Mouse (Mus musculus) lung, postnatal 0 days (tissue): ENCODE results near the gene Mars. TPM values are rescaled to one million over a fixed set of nuclear protein-coding genes. Genes with fewer than 3 reads are reported as not detected.
A peak's percentile ranks its signal among the peaks of the same experiment; 100 is the strongest.

Source experiments
- ATAC-seq: fragments of 200-750 bp; cut with Nextera tagmentation; 2 replicates; pipeline ENCODE4 v1.8.0; 2017; ENCODE audit warnings: moderate library complexity
- DNase-seq: peaks from one replicate; pipeline ENCODE4 v3.0.0-alpha.2; 2016; ENCODE audit warnings: low spot score
- H3K27ac ChIP-seq: fragments of 300-500 bp; sonication (generic); 2 replicates; pipeline ENCODE4 v1.5.1; 2014; ENCODE audit warnings: antibody characterized with exemption, mild to moderate bottlenecking, low read length, mixed read lengths
- H3K27me3 ChIP-seq: fragments of 300-500 bp; sonication (generic); replicated peaks from 2 replicates; pipeline ENCODE4 v1.6.1; 2014; ENCODE audit warnings: low read length, mixed read lengths; ENCODE audit not compliant: insufficient read depth
- H3K36me3 ChIP-seq: fragments of 300-500 bp; sonication (generic); 2 replicates; pipeline ENCODE4 v1.6.1; 2014; ENCODE audit warnings: low read length, mixed read lengths; ENCODE audit not compliant: insufficient read depth
- H3K4me1 ChIP-seq: fragments of 300-500 bp; sonication (generic); 2 replicates; pipeline ENCODE4 v1.6.1; 2014; ENCODE audit warnings: antibody characterized with exemption, low read depth, low read length, mixed read lengths; ENCODE audit not compliant: insufficient read depth
- H3K4me2 ChIP-seq: fragments of 300-500 bp; sonication (generic); replicated peaks from 2 replicates; pipeline ENCODE4 v1.6.1; 2014; ENCODE audit warnings: low read depth, mild to moderate bottlenecking, low read length, moderate library complexity, mixed read lengths
- H3K4me3 ChIP-seq: fragments of 300-500 bp; sonication (generic); 2 replicates; pipeline ENCODE4 v1.5.1; 2014; ENCODE audit warnings: low read depth, low read length
- H3K9ac ChIP-seq: fragments of 300-500 bp; sonication (generic); replicated peaks from 2 replicates; pipeline ENCODE4 v1.6.1; 2014; ENCODE audit warnings: low read depth, mild to moderate bottlenecking
- H3K9me3 ChIP-seq: fragments of 300-500 bp; sonication (generic); 2 replicates; pipeline ENCODE4 v1.6.1; 2016; ENCODE audit warnings: low read length, mixed read lengths
- CTCF ChIP-seq: IDR thresholded peaks from 2 replicates; pipeline ENCODE4 v1.5.1; 2016; ENCODE audit warnings: antibody characterized with exemption, mild to moderate bottlenecking
- EP300 ChIP-seq: IDR thresholded peaks from 2 replicates; pipeline ENCODE4 v1.6.1; 2016; ENCODE audit warnings: antibody characterized with exemption, mild to moderate bottlenecking, control low read depth
- WGBS: fragments of 180-500 bp; shearing (Covaris S2); extraction: QIAGEN DNeasy Blood & Tissue Kit; methylation state at CpG from one replicate; pipeline ENCODE4 v1.1.7; 2014; 5-methylcytosine and 5-hydroxymethylcytosine counted together
- polyA plus RNA-seq: library from polyadenylated mRNA; unstranded; fragments of >200 nt; fragmentation: Nextera tagmentation; extraction: Ambion mirVana; gene quantifications from 2 replicates; pipeline ENCODE4 v1.2.1, GENCODE M21; 2015

Gene Mars
- polyA plus RNA-seq, 1 experiment from 2014 or later = 63.1 TPM

- WGBS = under 1% methylated on average over 66 of the region's 70 CpGs
- no peaks in the 10 kb centered on the region for H3K36me3 ChIP-seq
- ATAC-seq = peak; percentile 99
Observed at GRCm38 (mm10) chr10:127266112-127267091, 45.2 kb downstream of the Mars start, which contains the start of gene Dctn2. Gene Dctn2 (plus strand): TSS chr10:127266368.

GRCm38 (mm10) chr10:127265727-127266111, 45.9 kb downstream of the Mars start:
- no peak overlapping the region for H3K4me3 ChIP-seq
- 23% methylated on average over 4 of the region's 4 CpGs for WGBS
- peak; percentile 40 for ATAC-seq

More at GRCm38 (mm10) chr10:127266112-127267091, 45.2 kb downstream of the Mars start, which contains the start of gene Dctn2:
- Histone ChIP-seq H3K27ac (peak within 1 kb of the TSS; percentile 94), H3K4me3 (peak within 1 kb of the TSS; percentile 95), H3K4me2 (peak within 1 kb of the TSS; percentile 60), H3K27me3 (peaks cover 7% of the 10 kb centered on the region; the same call in 1 of the 2 replicates), H3K9ac (peak within 1 kb of the TSS; percentile 100), H3K4me1 (peaks cover 4% of the 10 kb centered on the region; the same call in 1 of the 2 replicates), H3K9me3 (no peaks in the 10 kb centered on the region)
- peak; percentile 19; the same call in 1 of the 2 replicates for TF ChIP-seq EP300
- 0 out of 2 replicates have a peak, but pooled peaks have one; percentile 23 for TF ChIP-seq CTCF
- DNase-seq = peak; percentile 100

GRCm38 (mm10) chr10:127264971-127265370, 46.6 kb downstream of the Mars start:
- 66% methylated on average over 4 of the region's 4 CpGs for WGBS
- Histone ChIP-seq H3K9me3 (no peaks in the 10 kb centered on the region), H3K36me3 (no peaks in the 10 kb centered on the region), H3K27me3 (peaks cover 7% of the 10 kb centered on the region; the same call in 1 of the 2 replicates), H3K4me3 (no peak overlapping the region), H3K27ac (no peak overlapping the region), H3K4me2 (no peak overlapping the region), H3K4me1 (peaks cover 4% of the 10 kb centered on the region; the same call in 1 of the 2 replicates), H3K9ac (no peak overlapping the region)
- ATAC-seq = no peak
- no peak for DNase-seq
- TF ChIP-seq EP300 (no peak), CTCF (no peak)

More at GRCm38 (mm10) chr10:127265727-127266111, 45.9 kb downstream of the Mars start:
- DNase-seq = peak; percentile 27
- TF ChIP-seq CTCF = peak; percentile 36
- TF ChIP-seq EP300 = no peak
- Histone ChIP-seq H3K36me3 (no peaks in the 10 kb centered on the region), H3K4me1 (peaks cover 4% of the 10 kb centered on the region; the same call in 1 of the 2 replicates), H3K9me3 (no peaks in the 10 kb centered on the region), H3K4me2 (no peak overlapping the region; the same call in 1 of the 2 replicates), H3K9ac (no peak overlapping the region), H3K27me3 (peaks cover 7% of the 10 kb centered on the region; the same call in 1 of the 2 replicates), H3K27ac (no peak overlapping the region)

- H3K4me3 ChIP-seq = no peak overlapping the region
- H3K36me3 ChIP-seq = no peaks in the 10 kb centered on the region
- H3K27ac ChIP-seq = no peak overlapping the region
- TF ChIP-seq CTCF = no peak
- TF ChIP-seq EP300 = no peak
- ATAC-seq = no peak
- no peak overlapping the region for H3K4me2 ChIP-seq
- H3K27me3 ChIP-seq = peaks cover 7% of the 10 kb centered on the region; the same call in 1 of the 2 replicates
- H3K4me1 ChIP-seq = peaks cover 4% of the 10 kb centered on the region; the same call in 1 of the 2 replicates
- H3K9ac ChIP-seq = no peak overlapping the region
- WGBS = 74% methylated on average over 8 of the region's 8 CpGs
- H3K9me3 ChIP-seq = no peaks in the 10 kb centered on the region
- DNase-seq = no peak
Observed at GRCm38 (mm10) chr10:127264336-127264735, 47.2 kb downstream of the Mars start.

- no peaks in the 10 kb centered on the region for H3K9me3 ChIP-seq
- 68% methylated on average over 3 of the region's 3 CpGs for WGBS
- H3K27ac ChIP-seq = no peak overlapping the region
- TF ChIP-seq EP300 (no peak), CTCF (no peak)
- peaks cover 7% of the 10 kb centered on the region; the same call in 1 of the 2 replicates for H3K27me3 ChIP-seq
- no peaks in the 10 kb centered on the region for H3K36me3 ChIP-seq
- no peak for ATAC-seq
- H3K4me2 ChIP-seq = no peak overlapping the region
- H3K4me3 ChIP-seq = no peak overlapping the region
- no peak for DNase-seq
- peaks cover 4% of the 10 kb centered on the region; the same call in 1 of the 2 replicates for H3K4me1 ChIP-seq
- no peak overlapping the region for H3K9ac ChIP-seq
Observed at GRCm38 (mm10) chr10:127263631-127264030, 48.0 kb downstream of the Mars start.
